Mouse (Mus musculus) thymus, adult 2 months (tissue): ENCODE results near the gene Myrip.

Source experiments
- CTCF ChIP-seq: fragments of 200-500 bp; IDR thresholded peaks from 2 replicates; pipeline ENCODE4 v1.5.1; 2012; ENCODE audit warnings: mild to moderate bottlenecking, control low read depth, low read length, moderate library complexity, borderline replicate concordance; ENCODE audit not compliant: control insufficient read depth, poor library complexity, insufficient read depth; ENCODE audit errors: extremely low read depth
- POLR2A ChIP-seq: fragments of 200-500 bp; IDR thresholded peaks from 2 replicates; pipeline ENCODE4 v1.6.1; 2012; ENCODE audit warnings: mild to moderate bottlenecking, low read length, control low read depth, moderate library complexity; ENCODE audit not compliant: control insufficient read depth, poor library complexity, insufficient read depth; ENCODE audit errors: extremely low read depth

DNA sequence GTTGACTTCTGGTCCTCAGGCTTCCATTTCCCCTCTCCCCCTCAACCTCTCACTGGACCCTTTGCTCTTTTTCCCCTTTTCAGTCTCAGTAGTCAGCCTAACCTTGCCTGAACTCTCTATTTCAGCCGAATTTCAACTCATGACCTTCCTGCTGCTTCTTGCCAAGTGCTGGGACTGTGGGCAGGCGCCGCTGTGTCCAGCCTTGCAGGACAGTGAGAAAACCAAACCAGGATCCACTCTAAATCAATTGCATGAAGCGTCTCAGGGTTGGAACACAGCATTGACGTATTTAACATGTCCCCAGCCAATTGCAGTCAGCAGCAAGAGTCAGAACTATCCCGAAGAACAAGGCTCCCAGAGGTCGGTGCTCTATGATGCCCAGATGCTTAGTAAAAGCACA is 26.1 kb upstream of the Myrip start:
- TF ChIP-seq CTCF (no peak), POLR2A (no peak)
